ENCODE assay signal across 8 mouse cellular contexts in the genomic region with DNA sequence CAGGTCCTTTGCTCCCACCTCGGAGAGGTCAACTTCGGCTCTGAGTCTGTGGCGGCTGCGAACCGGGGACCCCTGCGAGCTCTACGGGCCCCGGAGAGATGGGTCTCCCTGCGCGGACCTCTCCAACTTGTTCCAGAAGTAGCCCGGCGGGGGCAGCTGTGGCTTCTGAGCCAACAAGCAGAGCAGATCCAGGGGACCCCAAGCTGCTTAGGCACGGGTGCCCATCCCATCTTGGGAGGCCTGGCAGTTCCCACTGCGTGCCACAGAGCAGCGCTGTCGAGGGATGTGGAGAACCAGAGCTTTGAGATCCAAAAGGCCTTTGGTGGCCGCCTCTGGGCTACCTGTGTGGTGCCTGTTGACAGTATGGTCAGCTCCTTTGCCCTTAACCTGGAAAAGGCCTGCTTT.
DNase-seq lines count a peak whose midpoint lies in the region; ATAC-seq and TF ChIP-seq lines count a peak whose summit lies in the region.

No protein-coding gene starts in this region.

- TF ChIP-seq POLR2A in testis, adult 2 months (IDR thresholded peaks at IDR 0.05; ENCODE audit: control insufficient read depth, low read depth, low read length): no peak

- no peaks in the 10 kb centered on the region for H3K27me3 ChIP-seq in forebrain, embryonic 10.5 days (ENCODE audit: poor library complexity, severe bottlenecking)
- no peaks in the 10 kb centered on the region for H3K27me3 ChIP-seq in heart, embryonic 14.5 days (ENCODE audit: control insufficient read depth, insufficient read depth, low read length)
- H3K27me3 ChIP-seq in kidney, postnatal 0 days (ENCODE audit: insufficient read depth, low read length): no peaks in the 10 kb centered on the region
- H3K27me3 ChIP-seq in liver, embryonic 13.5 days: peaks cover 25% of the 10 kb centered on the region
- H3K27me3 ChIP-seq in testis, adult 2 months (ENCODE audit: control insufficient read depth, insufficient read depth, low read length): no peaks in the 10 kb centered on the region

- H3K36me3 ChIP-seq in forebrain, embryonic 10.5 days (replicated peaks): no peaks in the 10 kb centered on the region
- H3K36me3 ChIP-seq in heart, embryonic 14.5 days (ENCODE audit: control insufficient read depth, insufficient read depth, low read length): no peaks in the 10 kb centered on the region
- H3K36me3 ChIP-seq in kidney, postnatal 0 days (ENCODE audit: insufficient read depth, low read length): no peaks in the 10 kb centered on the region
- H3K36me3 ChIP-seq in liver, embryonic 13.5 days: no peaks in the 10 kb centered on the region
- H3K36me3 ChIP-seq in testis, adult 2 months (ENCODE audit: control insufficient read depth, insufficient read depth, low read length): no peaks in the 10 kb centered on the region

- 0 out of 2 replicates have a peak, but pooled peaks have one; percentile 45 for ATAC-seq in heart, embryonic 14.5 days (ENCODE audit: insufficient number of reproducible peaks, insufficient read depth, low FRiP score, low read depth)
- ATAC-seq in kidney, postnatal 0 days (replicated peaks; ENCODE audit: low FRiP score, low read depth): peak; percentile 77
- no peak for ATAC-seq in liver, embryonic 13.5 days (ENCODE audit: low read depth)

- peak; percentile 15 to 32 for DNase-seq in CD8-positive naive resting alpha-beta T cell, adult 2 months (ENCODE audit: low read depth in 2 of 2, low spot score in 2 of 2)
- DNase-seq in forebrain, embryonic 10.5 days (ENCODE audit: extremely low spot score, low spot score): peak; percentile 72
- peak; percentile 81 for DNase-seq in kidney, postnatal 0 days (ENCODE audit: low spot score)
- DNase-seq in liver, embryonic 13.5 days: no peak
- peak; percentile 36 for DNase-seq in naive thymus-derived CD4-positive, alpha-beta T cell, adult 2 months (ENCODE audit: low read depth)

- H3K4me2 ChIP-seq in heart, embryonic 14.5 days (ENCODE audit: low read length): peak overlapping the region; percentile 80
- peak overlapping the region; percentile 77 for H3K4me2 ChIP-seq in kidney, postnatal 0 days (ENCODE audit: low read length)
- peak overlapping the region; percentile 88 for H3K4me2 ChIP-seq in liver, embryonic 13.5 days

- H3K4me1 ChIP-seq in brown adipose tissue, adult 24 weeks (ENCODE audit: control insufficient read depth, insufficient read depth, insufficient read length, low read length): peaks cover 4% of the 10 kb centered on the region; the same call in 1 of the 2 replicates
- peaks cover 24% of the 10 kb centered on the region for H3K4me1 ChIP-seq in forebrain, embryonic 10.5 days
- peaks cover 0 to 4% of the 10 kb centered on the region in 2 experiments; a peak in 1 of 4 replicates for H3K4me1 ChIP-seq in heart, embryonic 14.5 days (ENCODE audit: control insufficient read depth in 2 of 2, insufficient read depth in 2 of 2, low read length in 2 of 2)
- H3K4me1 ChIP-seq in kidney, postnatal 0 days (replicated peaks; ENCODE audit: insufficient read depth, low read length): no peaks in the 10 kb centered on the region
- H3K4me1 ChIP-seq in liver, embryonic 13.5 days (replicated peaks): peaks cover 12% of the 10 kb centered on the region
- H3K4me1 ChIP-seq in testis, adult 2 months (ENCODE audit: control insufficient read depth, insufficient read depth, low read length): peaks cover 4% of the 10 kb centered on the region; the same call in 1 of the 2 replicates

- H3K27ac ChIP-seq in brown adipose tissue, adult 24 weeks (replicated peaks; ENCODE audit: low read depth, low read length): no peak overlapping the region
- peak overlapping the region; percentile 96 for H3K27ac ChIP-seq in forebrain, embryonic 10.5 days
- peak overlapping the region; percentile 43 to 53 for H3K27ac ChIP-seq in heart, embryonic 14.5 days (replicated peaks in 1 of 2; ENCODE audit: control insufficient read depth in 1 of 2, insufficient read depth in 1 of 2, low read depth in 2 of 2, low read length in 2 of 2)
- H3K27ac ChIP-seq in kidney, postnatal 0 days: peak overlapping the region; percentile 68
- no peak overlapping the region for H3K27ac ChIP-seq in liver, embryonic 13.5 days
- H3K27ac ChIP-seq in testis, adult 2 months (ENCODE audit: control insufficient read depth, insufficient read depth, low read depth, low read length): no peak overlapping the region

- H3K9ac ChIP-seq in heart, embryonic 14.5 days (ENCODE audit: low read length): peak overlapping the region; percentile 86
- H3K9ac ChIP-seq in kidney, postnatal 0 days (ENCODE audit: low read depth, low read length): peak overlapping the region; percentile 73
- H3K9ac ChIP-seq in liver, embryonic 13.5 days: peak overlapping the region; percentile 76

- H3K9me3 ChIP-seq in forebrain, embryonic 10.5 days: peaks cover 3% of the 10 kb centered on the region; the same call in 1 of the 2 replicates
- no peaks in the 10 kb centered on the region for H3K9me3 ChIP-seq in heart, embryonic 14.5 days (ENCODE audit: control insufficient read depth, low read length)
- no peaks in the 10 kb centered on the region for H3K9me3 ChIP-seq in kidney, postnatal 0 days (replicated peaks; ENCODE audit: low read length)
- no peaks in the 10 kb centered on the region for H3K9me3 ChIP-seq in liver, embryonic 13.5 days (replicated peaks)

- WGBS in forebrain, embryonic 10.5 days: 0% methylated on average over 17 of the region's 17 CpGs
- under 1% methylated on average over 17 of the region's 17 CpGs for WGBS in heart, embryonic 14.5 days
- WGBS in kidney, postnatal 0 days: under 1% methylated on average over 17 of the region's 17 CpGs
- under 1% methylated on average over 17 of the region's 17 CpGs for WGBS in liver, embryonic 13.5 days (ENCODE audit: insufficient replicate concordance)

- H3K4me3 ChIP-seq in brown adipose tissue, adult 24 weeks (ENCODE audit: insufficient read depth, low read depth, low read length): peak overlapping the region; percentile 70
- H3K4me3 ChIP-seq in forebrain, embryonic 10.5 days: peak overlapping the region; percentile 74
- peak overlapping the region; percentile 69 to 77 for H3K4me3 ChIP-seq in heart, embryonic 14.5 days (ENCODE audit: control insufficient read depth in 1 of 2, insufficient read depth in 1 of 2, low read depth in 1 of 2, low read length in 2 of 2)
- peak overlapping the region; percentile 57 for H3K4me3 ChIP-seq in kidney, postnatal 0 days (replicated peaks; ENCODE audit: low read depth, low read length)
- H3K4me3 ChIP-seq in liver, embryonic 13.5 days (replicated peaks): peak overlapping the region; percentile 70
- peak overlapping the region; percentile 82 for H3K4me3 ChIP-seq in testis, adult 2 months (ENCODE audit: control insufficient read depth, low read depth, low read length)

- TF ChIP-seq CTCF in kidney, postnatal 0 days (IDR thresholded peaks at IDR 0.05; ENCODE audit: low read depth): peak; percentile 68
- no peak for TF ChIP-seq CTCF in testis, adult 2 months (IDR thresholded peaks at IDR 0.05; ENCODE audit: control insufficient read depth, insufficient read depth, insufficient replicate concordance, low read depth, low read length)

Comparison
In these comparisons a context has a peak if more than half of its experiments do, and no peak if none do; other contexts are left out.
1. H3K27ac ChIP-seq: peak in forebrain, embryonic 10.5 days (single experiment), heart, embryonic 14.5 days (2 of 2) and kidney, postnatal 0 days (single experiment); none in brown adipose tissue, adult 24 weeks (single experiment), liver, embryonic 13.5 days (single experiment) and testis, adult 2 months (single experiment).
2. Peak in every context shown above with its lines, with median percentiles within 50 percentile points of each other: H3K4me3 ChIP-seq, H3K4me2 ChIP-seq and H3K9ac ChIP-seq.